Mouse (Mus musculus) forebrain, embryonic 13.5 days (tissue): Measurements from ENCODE around the gene Crybb1. TPM values are rescaled to one million over a fixed set of nuclear protein-coding genes. Genes with fewer than 3 reads are reported as not detected.

Experiments
- ATAC-seq: fragments of 200-750 bp; cut with Nextera tagmentation; 2 replicates; pipeline ENCODE4 v1.8.0; 2017
- H3K27ac ChIP-seq: fragments of 300-500 bp; sonication (generic); 2 replicates; pipeline ENCODE4 v1.5.1; 2015; ENCODE audit warnings: inconsistent platforms, mild to moderate bottlenecking, moderate library complexity
- H3K27me3 ChIP-seq: fragments of 300-500 bp; sonication (generic); 2 replicates; pipeline ENCODE4 v1.6.1; 2015; ENCODE audit warnings: mild to moderate bottlenecking, inconsistent platforms
- H3K36me3 ChIP-seq: fragments of 300-500 bp; sonication (generic); 2 replicates; pipeline ENCODE4 v1.6.1; 2015; ENCODE audit warnings: mild to moderate bottlenecking, inconsistent platforms; ENCODE audit not compliant: poor library complexity, severe bottlenecking
- H3K4me1 ChIP-seq: fragments of 300-500 bp; sonication (generic); 2 replicates; pipeline ENCODE4 v1.6.1; 2015; ENCODE audit warnings: inconsistent platforms
- H3K4me2 ChIP-seq: fragments of 300-500 bp; sonication (generic); 2 replicates; pipeline ENCODE4 v1.6.1; 2015; ENCODE audit warnings: inconsistent platforms, mild to moderate bottlenecking, moderate library complexity
- H3K4me3 ChIP-seq: fragments of 300-500 bp; sonication (generic); 2 replicates; pipeline ENCODE4 v1.5.1; 2015; ENCODE audit warnings: mild to moderate bottlenecking, inconsistent platforms
- H3K9ac ChIP-seq: fragments of 300-500 bp; sonication (generic); 2 replicates; pipeline ENCODE4 v1.6.1; 2015; ENCODE audit warnings: mild to moderate bottlenecking, inconsistent platforms
- H3K9me3 ChIP-seq: fragments of 300-500 bp; sonication (generic); replicated peaks from 2 replicates; pipeline ENCODE4 v1.6.1; 2016; ENCODE audit warnings: inconsistent platforms
- WGBS: fragments of 180-500 bp; shearing (Covaris S2); methylation state at CpG from one replicate; pipeline ENCODE4 v1.1.7; 2015; 5-methylcytosine and 5-hydroxymethylcytosine counted together
- polyA plus RNA-seq: library from polyadenylated mRNA; unstranded; fragments of >200 nt; fragmentation: Nextera tagmentation; extraction: Ambion mirVana; gene quantifications from 2 replicates; pipeline ENCODE4 v1.2.1, GENCODE M21; 2015

Crybb1 gene
- polyA plus RNA-seq, 1 experiment from 2014 or later, result 2.1 TPM

DNA sequence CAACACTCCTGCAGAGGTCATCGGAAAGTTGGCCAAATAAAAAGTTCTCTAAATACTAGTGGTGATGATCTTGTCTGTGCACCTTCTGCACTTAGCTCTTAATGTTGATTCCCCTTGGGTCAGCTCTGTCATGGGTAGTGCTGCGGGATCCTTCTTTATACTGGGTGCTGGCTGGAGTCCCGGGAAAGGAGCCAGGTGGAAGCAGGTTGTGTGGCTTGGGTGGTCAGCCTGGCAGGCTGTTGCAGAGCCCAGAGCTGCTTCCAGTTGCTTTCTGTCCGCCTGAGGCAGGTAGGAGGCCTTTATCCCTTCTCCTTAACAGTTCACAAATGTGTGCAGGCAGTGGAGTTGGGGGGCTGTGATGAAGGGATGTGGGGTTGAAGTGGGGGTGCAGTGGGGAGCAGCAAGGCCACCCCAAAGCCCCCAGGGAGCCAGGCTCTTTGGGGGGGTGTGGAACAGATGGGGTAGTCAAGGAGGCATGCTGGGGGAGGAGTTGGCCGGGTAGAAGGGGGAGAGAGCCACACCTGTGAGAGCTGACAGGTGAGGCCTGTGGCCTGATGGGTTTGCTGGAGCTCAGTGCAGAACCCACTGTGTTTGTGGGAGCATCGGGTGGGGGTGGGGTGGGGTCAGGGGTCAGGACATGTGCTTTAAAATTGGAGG is 26.6 kb downstream of the Crybb1 start:
- no peak overlapping the region for H3K27ac ChIP-seq
- no peak for ATAC-seq
- no peak overlapping the region for H3K4me3 ChIP-seq
- H3K36me3 ChIP-seq, result no peaks in the 10 kb centered on the region
- no peaks in the 10 kb centered on the region for H3K9me3 ChIP-seq
- no peak overlapping the region for H3K4me2 ChIP-seq
- 0 out of 2 replicates have a peak overlapping the region, but pooled peaks have one; percentile 21 for H3K9ac ChIP-seq
- WGBS, result 76% methylated on average over 6 of the region's 6 CpGs
- peaks cover 39% of the 10 kb centered on the region for H3K4me1 ChIP-seq
- no peaks in the 10 kb centered on the region for H3K27me3 ChIP-seq

DNA sequence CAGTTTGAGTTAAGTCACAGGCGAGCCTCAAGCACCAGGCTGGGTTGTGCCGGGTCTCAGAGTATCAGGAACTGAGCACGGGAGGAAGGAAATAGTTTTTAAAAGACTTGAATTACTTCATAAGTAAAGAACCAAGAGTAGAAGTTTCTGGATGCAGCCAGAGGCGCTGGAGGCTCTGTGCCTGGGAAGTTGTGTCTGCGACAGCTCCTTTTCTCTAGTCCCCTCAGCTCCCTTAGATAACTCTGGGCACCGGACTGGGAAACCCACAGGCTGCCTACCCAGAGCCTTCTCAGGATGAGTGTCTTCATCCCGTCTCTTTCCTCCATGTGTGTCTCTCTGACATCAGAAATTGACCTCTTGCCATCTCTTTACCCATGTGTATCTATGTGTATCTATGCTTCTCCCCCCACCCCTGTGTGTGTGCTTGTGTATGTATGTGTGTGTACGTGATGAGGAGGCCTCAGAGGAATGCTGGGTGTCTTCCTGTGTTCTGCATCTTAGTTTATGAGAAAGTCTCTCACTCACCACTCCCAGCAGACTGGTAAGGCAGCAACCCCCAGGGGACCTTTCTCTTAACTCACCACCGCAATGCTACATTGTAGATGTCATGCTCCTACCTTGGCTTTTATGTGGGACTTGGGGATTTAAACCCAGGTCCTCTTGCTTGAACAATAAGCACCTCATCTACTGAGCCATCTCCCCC is 27.3 kb downstream of the Crybb1 start:
- Histone ChIP-seq H3K4me1 (peaks cover 32% of the 10 kb centered on the region), H3K4me3 (no peak overlapping the region), H3K27me3 (no peaks in the 10 kb centered on the region), H3K36me3 (no peaks in the 10 kb centered on the region), H3K4me2 (no peak overlapping the region), H3K9me3 (no peaks in the 10 kb centered on the region), H3K9ac (no peak overlapping the region), H3K27ac (no peak overlapping the region)
- ATAC-seq, result no peak
- WGBS, result 85% methylated on average over 9 of the region's 9 CpGs

DNA sequence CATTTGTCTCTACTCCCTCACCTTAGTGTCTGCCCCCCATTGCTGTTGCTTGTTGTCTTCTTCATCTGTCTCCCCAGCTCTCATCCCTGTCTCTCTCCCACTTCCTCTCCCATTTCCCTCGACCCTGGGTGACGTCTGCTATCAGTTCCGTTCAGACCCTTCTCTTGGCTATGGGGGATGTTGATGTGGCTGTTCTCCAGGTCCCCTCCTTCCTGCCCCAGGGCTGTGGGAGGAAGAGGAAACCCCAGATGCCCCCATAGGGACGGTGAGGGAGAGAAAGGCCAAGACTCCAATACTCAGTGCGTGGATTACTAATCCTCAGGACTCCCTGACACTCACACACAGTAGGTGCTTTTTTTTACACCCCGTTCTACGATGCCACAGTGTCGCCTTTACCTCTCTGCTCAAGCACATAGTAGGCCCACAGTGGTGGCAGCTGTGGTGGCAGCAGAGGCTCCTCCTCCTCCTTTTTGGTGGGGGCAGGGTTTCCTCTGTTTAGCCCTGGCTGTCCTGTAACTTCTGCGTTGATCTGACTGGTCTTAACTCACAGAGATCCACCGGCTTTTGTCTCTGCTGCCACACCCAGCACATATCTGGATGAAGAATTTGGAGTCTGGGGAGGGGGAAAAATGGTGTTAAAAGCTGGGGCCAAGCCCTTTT is 28.1 kb downstream of the Crybb1 start:
- no peak overlapping the region for H3K9ac ChIP-seq
- WGBS, result 70% methylated on average over 10 of the region's 10 CpGs
- H3K36me3 ChIP-seq, result no peaks in the 10 kb centered on the region
- H3K4me3 ChIP-seq, result no peak overlapping the region
- no peaks in the 10 kb centered on the region for H3K27me3 ChIP-seq
- H3K4me2 ChIP-seq, result no peak overlapping the region
- ATAC-seq, result no peak
- H3K9me3 ChIP-seq, result no peaks in the 10 kb centered on the region
- H3K27ac ChIP-seq, result no peak overlapping the region
- peaks cover 30% of the 10 kb centered on the region for H3K4me1 ChIP-seq

DNA sequence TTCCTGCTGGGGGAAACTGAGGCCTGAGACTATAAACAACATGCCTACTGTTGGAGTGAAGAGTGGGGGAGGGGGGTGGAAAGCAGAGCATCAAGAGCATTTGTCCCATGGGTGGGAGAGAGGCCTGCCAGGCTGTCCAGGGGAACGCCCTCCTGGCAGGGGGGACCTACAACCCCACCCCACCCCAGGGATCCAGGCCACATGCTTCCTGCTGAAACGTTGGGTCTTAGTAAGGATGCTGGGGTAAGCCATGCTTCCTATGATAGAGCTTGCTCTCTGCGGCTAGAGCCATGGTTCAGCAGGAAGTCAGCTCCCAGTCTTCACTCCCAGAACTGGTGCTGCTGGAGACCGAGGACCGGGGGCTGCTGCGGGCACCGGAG is 28.6 kb downstream of the Crybb1 start:
- H3K27me3 ChIP-seq, result no peaks in the 10 kb centered on the region
- no peak overlapping the region for H3K4me3 ChIP-seq
- ATAC-seq, result no peak
- H3K9ac ChIP-seq, result no peak overlapping the region
- H3K4me1 ChIP-seq, result peaks cover 27% of the 10 kb centered on the region
- 91% methylated on average over 7 of the region's 7 CpGs for WGBS
- H3K27ac ChIP-seq, result no peak overlapping the region
- no peaks in the 10 kb centered on the region for H3K36me3 ChIP-seq
- no peaks in the 10 kb centered on the region for H3K9me3 ChIP-seq
- H3K4me2 ChIP-seq, result no peak overlapping the region

DNA sequence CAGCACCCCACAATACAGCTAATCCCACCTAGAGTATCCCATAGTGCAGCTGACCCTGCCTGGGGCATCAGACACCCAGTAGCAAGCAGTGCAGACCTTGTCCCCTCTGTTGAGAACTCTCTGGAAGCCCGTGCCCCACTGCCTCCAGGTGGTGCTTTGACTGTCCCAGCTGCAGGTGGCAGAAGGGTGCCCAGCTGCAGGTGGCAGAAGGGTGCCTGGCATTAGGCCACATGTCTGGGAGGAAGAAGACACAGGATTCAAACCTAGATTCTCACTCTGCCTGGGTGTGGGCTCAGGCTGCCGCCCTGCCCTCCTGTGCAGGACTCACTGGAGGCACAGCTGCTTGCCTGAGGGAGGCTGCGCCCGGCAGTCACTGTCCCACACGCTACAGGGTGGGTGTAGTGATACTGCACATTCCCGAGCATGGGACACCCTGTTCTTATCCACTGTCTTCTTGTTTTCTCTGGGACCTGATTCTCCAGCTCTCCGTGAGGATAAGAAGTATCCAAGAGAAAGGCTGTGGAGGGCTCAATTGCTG is 30.0 kb downstream of the Crybb1 start:
- no peak overlapping the region for H3K4me2 ChIP-seq
- H3K27me3 ChIP-seq, result no peaks in the 10 kb centered on the region
- H3K36me3 ChIP-seq, result no peaks in the 10 kb centered on the region
- no peaks in the 10 kb centered on the region for H3K9me3 ChIP-seq
- H3K9ac ChIP-seq, result no peak overlapping the region
- ATAC-seq, result no peak
- H3K4me1 ChIP-seq, result peaks cover 21% of the 10 kb centered on the region
- 90% methylated on average over 7 of the region's 7 CpGs for WGBS
- no peak overlapping the region for H3K4me3 ChIP-seq
- no peak overlapping the region; the same call in 1 of the 2 replicates for H3K27ac ChIP-seq

DNA sequence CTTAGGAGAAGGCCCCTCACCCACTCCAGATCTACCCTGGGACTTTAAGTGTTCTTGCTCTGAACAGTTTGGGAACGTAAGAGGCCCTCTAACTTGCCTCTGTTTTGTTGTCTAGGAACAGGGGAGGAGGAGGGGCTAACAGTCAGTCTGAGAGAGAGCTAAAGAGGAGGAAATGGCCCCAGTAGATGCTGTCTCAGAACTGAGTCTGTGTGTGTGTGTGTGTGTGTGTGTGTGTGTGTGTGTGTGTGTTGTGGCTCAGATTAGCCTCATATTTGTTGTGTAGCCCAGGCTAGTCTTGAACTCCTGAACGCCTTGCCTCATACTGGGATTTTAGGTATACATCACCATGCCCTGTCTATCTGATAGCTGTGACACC is 31.0 kb downstream of the Crybb1 start:
- 78% methylated on average over 2 of the region's 2 CpGs for WGBS
- no peak overlapping the region for H3K4me2 ChIP-seq
- H3K4me1 ChIP-seq, result peaks cover 17% of the 10 kb centered on the region; the same call in 1 of the 2 replicates
- H3K27ac ChIP-seq, result no peak overlapping the region
- H3K4me3 ChIP-seq, result no peak overlapping the region
- H3K9ac ChIP-seq, result no peak overlapping the region
- no peaks in the 10 kb centered on the region for H3K27me3 ChIP-seq
- no peaks in the 10 kb centered on the region for H3K9me3 ChIP-seq
- H3K36me3 ChIP-seq, result no peaks in the 10 kb centered on the region
- ATAC-seq, result no peak

DNA sequence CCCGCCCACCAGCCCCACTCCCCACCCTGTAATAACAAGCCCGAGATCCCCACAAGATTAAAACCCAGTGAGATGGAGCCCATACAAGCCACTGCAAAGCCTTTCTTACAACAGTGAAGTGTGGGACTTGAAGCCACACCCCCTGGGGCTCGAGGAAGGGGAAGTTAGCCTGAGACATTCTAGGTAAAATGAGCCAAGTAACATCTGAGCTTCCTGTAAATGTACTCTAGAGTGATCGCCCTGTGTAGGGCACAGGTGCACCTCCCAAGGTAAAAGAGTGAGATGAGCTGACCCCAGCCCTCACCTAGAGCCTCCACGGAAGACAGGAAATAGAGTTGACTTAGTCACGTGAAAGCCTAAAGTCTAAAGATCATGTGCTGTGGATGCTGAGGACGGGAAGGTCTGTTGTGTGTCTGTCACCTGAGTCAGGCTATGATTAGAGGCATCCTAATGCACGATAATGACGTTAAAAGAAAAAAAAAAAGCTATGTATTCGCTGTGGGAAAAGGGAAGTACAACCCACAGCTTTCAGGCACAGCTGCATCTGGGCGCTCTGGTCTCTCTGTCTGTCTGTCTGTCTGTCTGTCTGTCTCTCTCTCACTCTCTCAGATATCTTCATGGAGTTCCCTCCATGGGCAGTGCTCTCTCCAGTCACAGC is 31.5 kb downstream of the Crybb1 start:
- H3K4me1 ChIP-seq, result 0 out of 2 replicates have a peak, but pooled peaks cover 15% of the 10 kb centered on the region
- no peak overlapping the region for H3K4me2 ChIP-seq
- H3K27ac ChIP-seq, result no peak overlapping the region
- H3K9ac ChIP-seq, result no peak overlapping the region
- no peaks in the 10 kb centered on the region for H3K27me3 ChIP-seq
- H3K4me3 ChIP-seq, result no peak overlapping the region
- WGBS, result 84% methylated on average over 11 of the region's 11 CpGs
- no peaks in the 10 kb centered on the region for H3K36me3 ChIP-seq
- H3K9me3 ChIP-seq, result no peaks in the 10 kb centered on the region
- ATAC-seq, result no peak

DNA sequence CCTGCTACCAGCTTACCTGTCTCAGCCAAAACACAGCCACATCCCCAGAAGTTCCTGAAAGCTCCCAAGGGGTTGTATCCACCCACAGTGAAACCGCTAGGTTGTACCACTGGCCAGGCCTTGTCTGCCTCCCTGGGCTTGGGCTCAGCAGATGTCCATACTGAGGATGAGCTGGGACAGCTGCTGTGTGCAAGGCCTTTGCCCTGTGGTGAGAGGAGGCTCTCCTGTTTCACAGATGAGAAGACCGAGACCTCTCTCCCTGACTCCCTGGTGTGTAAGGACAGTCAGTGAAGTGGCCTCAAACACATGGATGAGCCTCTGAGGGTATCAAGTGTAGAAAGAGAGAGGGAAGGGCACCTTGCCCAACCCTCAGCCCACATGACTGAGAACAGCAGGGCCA is 32.0 kb downstream of the Crybb1 start:
- H3K4me1 ChIP-seq, result 0 out of 2 replicates have a peak, but pooled peaks cover 15% of the 10 kb centered on the region

DNA sequence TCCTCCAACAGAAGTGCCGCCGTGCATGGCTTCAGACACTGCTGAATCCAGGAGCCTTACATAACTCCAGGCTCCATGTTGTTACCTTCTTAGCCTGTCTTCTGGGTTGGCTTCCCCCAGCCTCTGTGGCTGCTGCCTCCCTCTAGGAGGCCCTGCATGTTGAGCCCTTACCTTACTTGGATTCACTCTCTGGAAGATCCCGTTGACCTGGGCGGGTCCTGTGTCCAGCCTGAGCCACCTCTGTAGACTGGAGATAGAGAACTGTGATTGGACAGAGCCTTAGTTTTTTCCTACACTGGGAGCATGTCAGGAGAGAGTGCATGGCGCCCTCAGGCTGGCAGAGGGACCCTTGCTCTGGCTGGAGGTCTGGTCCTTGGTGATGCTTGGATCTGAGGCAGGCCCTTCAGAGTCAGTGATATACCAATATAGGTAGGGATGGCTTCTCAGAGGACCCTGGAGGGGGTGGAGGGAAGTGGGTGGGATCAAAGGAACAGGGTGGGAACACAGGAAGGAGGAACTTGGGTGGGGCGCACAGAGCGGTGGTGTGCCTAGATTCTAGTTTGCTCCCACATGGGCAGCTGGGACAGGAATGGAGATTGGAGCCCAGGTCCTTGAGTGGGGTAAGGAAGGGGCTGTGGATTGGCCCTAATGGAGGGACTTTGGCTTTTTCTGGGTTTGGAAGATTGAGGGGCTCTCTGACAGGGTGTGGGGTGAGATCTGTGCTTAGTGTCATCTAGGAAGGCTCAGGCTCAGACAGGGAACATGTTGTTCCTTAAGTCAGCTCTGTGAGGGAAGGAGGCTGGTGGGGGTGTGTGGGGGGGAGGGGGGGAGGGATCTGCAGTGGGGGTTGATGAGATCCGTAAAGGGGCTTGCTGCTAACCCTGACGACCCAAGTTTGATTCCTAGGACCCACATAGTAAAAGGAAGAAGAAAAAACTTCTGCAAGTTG is 32.9 kb downstream of the Crybb1 start:
- no peaks in the 10 kb centered on the region for H3K9me3 ChIP-seq
- 86% methylated on average over 9 of the region's 9 CpGs for WGBS
- no peak overlapping the region for H3K9ac ChIP-seq
- no peaks in the 10 kb centered on the region for H3K27me3 ChIP-seq
- 0 out of 2 replicates have a peak, but pooled peaks cover 15% of the 10 kb centered on the region for H3K4me1 ChIP-seq
- no peak overlapping the region for H3K4me3 ChIP-seq
- ATAC-seq, result no peak
- no peaks in the 10 kb centered on the region for H3K36me3 ChIP-seq
- no peak overlapping the region for H3K4me2 ChIP-seq
- no peak overlapping the region for H3K27ac ChIP-seq

More for the DNA sequence above, 32.0 kb downstream of the Crybb1 start:
- no peak overlapping the region for H3K27ac ChIP-seq
- H3K9me3 ChIP-seq, result no peaks in the 10 kb centered on the region
- no peak overlapping the region for H3K9ac ChIP-seq
- H3K4me3 ChIP-seq, result no peak overlapping the region
- 81% methylated on average over 2 of the region's 2 CpGs for WGBS
- no peaks in the 10 kb centered on the region for H3K27me3 ChIP-seq
- ATAC-seq, result no peak
- no peak overlapping the region for H3K4me2 ChIP-seq
- H3K36me3 ChIP-seq, result no peaks in the 10 kb centered on the region

DNA sequence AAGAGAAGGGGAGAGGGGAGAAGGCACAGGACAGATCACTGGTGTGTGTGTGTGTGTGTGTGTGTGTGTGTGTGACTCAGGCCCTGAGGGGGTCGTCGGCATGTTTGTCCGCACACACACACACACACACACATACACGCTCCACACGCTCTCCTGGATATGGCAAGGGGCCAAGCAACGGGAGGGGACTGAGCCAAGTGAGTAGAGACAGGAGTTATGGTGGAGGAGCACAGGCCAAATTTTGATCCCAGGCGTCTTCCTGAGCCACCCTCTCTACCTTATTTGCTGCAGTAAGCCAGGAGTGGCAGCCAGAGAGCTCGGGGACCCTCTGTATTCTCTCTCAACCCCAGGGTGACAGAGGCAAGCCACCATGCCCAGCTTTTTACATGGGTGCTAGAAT is 33.6 kb downstream of the Crybb1 start:
- no peaks in the 10 kb centered on the region for H3K27me3 ChIP-seq
- no peak for ATAC-seq
- H3K9ac ChIP-seq, result no peak overlapping the region
- H3K9me3 ChIP-seq, result no peaks in the 10 kb centered on the region
- no peak overlapping the region for H3K27ac ChIP-seq
- H3K4me1 ChIP-seq, result 0 out of 2 replicates have a peak, but pooled peaks cover 15% of the 10 kb centered on the region
- WGBS, result 66% methylated on average over 7 of the region's 8 CpGs
- H3K36me3 ChIP-seq, result no peaks in the 10 kb centered on the region
- H3K4me2 ChIP-seq, result no peak overlapping the region
- no peak overlapping the region for H3K4me3 ChIP-seq
